Mouse (Mus musculus) C2C12 (cell line): ENCODE results near the gene Zfp11. TPM values are rescaled to one million over a fixed set of nuclear protein-coding genes. Genes with fewer than 3 reads are reported as not detected.
"Not testable (repeated sequence)": the region's sequence is repeated elsewhere in the genome, so short reads cannot be mapped to it uniquely, and the experiment has no call there.

Experiments
- H3K27me3 ChIP-seq: one replicate; pipeline ENCODE4 v1.6.1; 2011; ENCODE audit not compliant: control insufficient read depth, insufficient read depth, insufficient read length
- H3K36me3 ChIP-seq: one replicate; pipeline ENCODE4 v1.6.1; 2011; ENCODE audit not compliant: control insufficient read depth, insufficient read depth
- H3K4me3 ChIP-seq: one replicate; pipeline ENCODE4 v1.5.1; 2011; ENCODE audit warnings: mild to moderate bottlenecking, control low read depth; ENCODE audit not compliant: poor library complexity, insufficient read depth, severe bottlenecking
- H3K79me2 ChIP-seq: one replicate; pipeline ENCODE4 v1.6.1; 2011; ENCODE audit not compliant: control insufficient read depth, insufficient read depth
- H3K79me3 ChIP-seq: one replicate; pipeline ENCODE4 v1.6.1; 2011; ENCODE audit warnings: low read depth, control low read depth
- H3ac ChIP-seq: one replicate; pipeline ENCODE3; 2011; ENCODE audit warnings: low read depth; ENCODE audit not compliant: control insufficient read depth, insufficient read length
- CEBPB ChIP-seq: IDR thresholded peaks from one replicate; pipeline ENCODE4 v1.6.1; 2011; ENCODE audit warnings: low read depth, mild to moderate bottlenecking, control low read depth, moderate library complexity
- CTCF ChIP-seq: IDR thresholded peaks from one replicate; pipeline ENCODE4 v1.5.1; 2011; ENCODE audit not compliant: control insufficient read depth, insufficient read depth, insufficient read length
- FOSL1 ChIP-seq: IDR thresholded peaks from one replicate; pipeline ENCODE4 v1.8.0; 2011; ENCODE audit warnings: mild to moderate bottlenecking, low read length; ENCODE audit not compliant: poor library complexity, insufficient read depth, severe bottlenecking
- MAX ChIP-seq: IDR thresholded peaks from one replicate; pipeline ENCODE4 v1.6.1; 2011; ENCODE audit warnings: mild to moderate bottlenecking, control low read depth
- MYOD1 ChIP-seq: IDR thresholded peaks from one replicate; pipeline ENCODE4 v1.6.1; 2011; ENCODE audit warnings: low read depth; ENCODE audit not compliant: control insufficient read depth, insufficient read length
- MYOG ChIP-seq: IDR thresholded peaks from one replicate; pipeline ENCODE4 v1.6.1; 2011; ENCODE audit not compliant: control insufficient read depth, insufficient read length; ENCODE audit errors: extremely low read depth
- USF1 ChIP-seq: IDR thresholded peaks from one replicate; pipeline ENCODE4 v1.6.1; 2011; ENCODE audit warnings: low read depth, mild to moderate bottlenecking, control low read depth, moderate library complexity
- polyA plus RNA-seq: library from polyadenylated mRNA; unstranded; fragments of >200 nt; fragmentation: generic; extraction: Trizol; gene quantifications from one replicate; pipeline ENCODE4 v1.2.1, GENCODE M21; 2012; ENCODE audit warnings: missing spikeins

Zfp11 gene
- polyA plus RNA-seq, 1 experiment = 1.2 TPM

GRCm38 (mm10) chr5:129666271-129666909, 3.5 kb downstream of the Zfp11 start:
- Histone ChIP-seq H3K4me3 (no peak overlapping the region), H3K27me3 (no peaks in the 10 kb centered on the region), H3K36me3 (no peaks in the 10 kb centered on the region), H3K79me2 (peaks cover 53% of the 10 kb centered on the region), H3K79me3 (peaks cover 11% of the 10 kb centered on the region), H3ac (no peak overlapping the region)
- no peak for TF ChIP-seq MYOG

DNA sequence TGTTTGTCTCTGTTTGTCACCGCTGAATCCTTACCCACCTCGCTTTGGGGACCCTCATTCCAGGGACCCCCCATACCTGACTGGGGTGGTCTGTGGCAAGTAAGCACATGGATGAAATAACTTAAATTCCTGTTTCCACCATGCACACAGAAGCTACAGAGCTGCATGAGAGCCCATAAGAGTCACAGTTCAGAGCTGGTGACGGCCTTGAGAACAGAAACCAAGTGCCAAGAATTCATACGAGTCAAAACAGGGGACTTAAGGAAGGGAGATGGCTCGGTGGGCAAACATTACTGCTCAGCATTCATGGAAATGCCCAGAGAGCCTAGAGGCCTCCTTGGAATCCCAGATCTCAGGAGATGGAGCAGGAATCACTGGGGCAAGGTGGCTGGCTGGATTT, 5.8 kb downstream of the Zfp11 start:
- H3K27me3 ChIP-seq = no peaks in the 10 kb centered on the region
- TF ChIP-seq USF1 (no peak), MAX (no peak), CTCF (no peak), MYOD1 (no peak), MYOG (no peak), CEBPB (no peak), FOSL1 (no peak)
- peaks cover 45% of the 10 kb centered on the region for H3K79me2 ChIP-seq
- peaks cover 8% of the 10 kb centered on the region for H3K36me3 ChIP-seq
- H3K4me3 ChIP-seq = no peak overlapping the region
- H3ac ChIP-seq = no peak overlapping the region
- peaks cover 8% of the 10 kb centered on the region for H3K79me3 ChIP-seq

- TF ChIP-seq CEBPB = no peak
- Histone ChIP-seq H3K36me3 (peaks cover 39% of the 10 kb centered on the region), H3K27me3 (no peaks in the 10 kb centered on the region), H3K79me2 (peaks cover 12% of the 10 kb centered on the region), H3K79me3 (peaks cover 2% of the 10 kb centered on the region), H3K4me3 (no peak overlapping the region), H3ac (no peak overlapping the region)
These were observed 12.0 kb downstream of the Zfp11 start for GRCm38 (mm10) chr5:129657931-129658330.

GRCm38 (mm10) chr5:129657016-129657415, 12.9 kb downstream of the Zfp11 start:
- no peak for TF ChIP-seq MAX
- no peak for TF ChIP-seq MYOG
- TF ChIP-seq USF1 = no peak
- TF ChIP-seq FOSL1 = no peak
- no peak for TF ChIP-seq CEBPB
- TF ChIP-seq CTCF = no peak
- TF ChIP-seq MYOD1 = no peak
- Histone ChIP-seq H3K36me3 (peaks cover 39% of the 10 kb centered on the region), H3K4me3 (no peak overlapping the region), H3ac (no peak overlapping the region), H3K79me2 (peaks cover 2% of the 10 kb centered on the region), H3K79me3 (no peaks in the 10 kb centered on the region), H3K27me3 (no peaks in the 10 kb centered on the region)

GRCm38 (mm10) chr5:129650858-129651257, 19.0 kb downstream of the Zfp11 start:
- no peaks in the 10 kb centered on the region for H3K36me3 ChIP-seq
- no peak overlapping the region for H3K4me3 ChIP-seq
- H3K27me3 ChIP-seq = no peaks in the 10 kb centered on the region
- TF ChIP-seq CTCF (no peak), MYOG (no peak), MYOD1 (no peak), FOSL1 (no peak), MAX (no peak), USF1 (no peak), CEBPB (no peak)
- H3K79me3 ChIP-seq = no peaks in the 10 kb centered on the region
- no peak overlapping the region for H3ac ChIP-seq
- H3K79me2 ChIP-seq = no peaks in the 10 kb centered on the region

GRCm38 (mm10) chr5:129632270-129633250, 37.3 kb downstream of the Zfp11 start:
- not testable (repeated sequence) for H3K4me3 ChIP-seq, H3K36me3 ChIP-seq, H3K79me2 ChIP-seq, H3K79me3 ChIP-seq, H3ac ChIP-seq
- H3K27me3 ChIP-seq = peaks cover 10% of the 10 kb centered on the region

DNA sequence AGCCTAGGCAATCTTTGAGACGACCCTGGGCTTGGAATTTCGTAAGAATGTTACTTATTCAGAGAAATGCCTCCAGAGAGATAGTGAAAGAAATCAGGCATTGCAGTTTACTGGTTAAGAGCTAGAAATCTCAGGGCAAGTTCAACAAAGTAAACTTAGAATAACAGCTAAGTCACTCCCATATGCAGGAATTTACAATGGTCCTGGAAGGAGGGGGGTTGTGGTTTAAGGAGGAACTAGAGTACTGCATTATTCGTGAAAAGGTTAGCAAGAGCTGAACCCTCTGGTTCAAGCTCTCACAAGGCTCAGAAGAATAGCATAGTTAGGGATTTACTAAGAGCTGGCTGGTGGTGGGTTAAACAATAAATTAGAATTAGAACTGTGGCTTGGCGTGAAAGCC, 43.3 kb downstream of the Zfp11 start:
- H3K27me3 ChIP-seq = peaks cover 10% of the 10 kb centered on the region
- H3K79me2 ChIP-seq, H3K36me3 ChIP-seq, H3ac ChIP-seq, H3K4me3 ChIP-seq, H3K79me3 ChIP-seq: not testable (repeated sequence)
